Mouse (Mus musculus) spleen, postnatal 4 days (tissue): ENCODE data around the gene 2900026A02Rik.

Experiments used
- DNase-seq, 2 experiments: peaks; one replicate each; pipeline ENCODE4 v3.0.0; 2022; ENCODE audit warnings: low spot score in 2 of 2

The 2900026A02Rik gene

DNA sequence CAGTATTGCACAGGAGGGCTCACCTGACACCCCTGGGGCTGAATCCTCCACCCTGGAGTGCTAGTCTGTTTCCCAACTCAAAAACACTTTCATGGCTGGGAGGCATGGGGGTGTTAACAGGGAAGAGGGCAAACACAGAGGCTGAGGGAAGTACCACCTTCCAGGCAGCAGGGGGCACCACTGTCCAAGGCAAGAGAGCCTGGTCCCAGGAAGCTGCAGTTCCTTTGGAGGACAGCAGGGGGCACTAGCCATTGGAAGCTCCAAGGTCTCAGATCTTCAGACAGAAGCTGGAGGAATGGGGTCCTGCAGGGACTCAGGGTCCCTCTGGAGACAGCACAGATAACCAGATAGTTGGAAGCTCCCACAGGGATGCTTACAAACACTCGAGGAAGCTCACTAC, 121.5 kb downstream of the 2900026A02Rik start:
- peak; percentile 83 to 95 for DNase-seq

DNA sequence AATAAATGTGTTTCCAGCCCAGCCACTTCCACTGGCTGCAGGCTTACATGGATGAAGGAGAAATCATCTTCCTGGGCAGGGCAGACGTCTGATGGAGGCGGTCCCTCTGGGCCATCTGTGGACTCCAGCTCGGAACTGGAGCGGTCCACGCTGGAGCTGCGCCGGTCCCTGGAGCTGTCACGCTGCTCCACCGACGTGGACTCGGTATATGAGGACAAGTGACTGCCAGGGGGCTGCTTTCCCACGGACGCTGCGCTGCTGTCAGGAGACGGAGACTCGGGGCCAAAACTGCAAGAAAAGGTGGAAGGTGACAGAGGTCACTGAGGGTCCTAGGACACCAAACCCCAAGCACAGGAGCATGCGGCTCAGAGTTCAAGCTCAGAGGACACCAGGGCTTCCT, 123.5 kb downstream of the 2900026A02Rik start:
- DNase-seq = no peak

DNA sequence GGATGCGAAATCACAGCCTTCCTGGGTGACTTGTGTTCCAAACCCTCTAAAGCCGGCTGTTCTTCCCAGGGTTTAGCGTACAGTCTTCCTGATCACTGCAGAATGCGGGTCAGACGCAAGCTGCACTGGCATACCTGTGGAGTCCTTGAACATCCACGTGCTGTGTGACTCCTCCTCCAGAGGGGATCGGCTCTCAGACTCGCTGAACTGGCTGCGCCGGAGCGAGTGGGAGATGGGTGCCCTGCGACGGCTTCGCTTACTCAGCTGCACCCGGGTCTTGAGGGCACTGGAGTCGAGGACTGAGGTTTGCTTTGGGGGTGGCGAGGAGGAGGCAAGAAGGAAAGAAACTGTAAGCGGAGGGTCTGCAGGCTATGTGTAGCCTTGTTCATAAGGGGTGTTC, 125.6 kb downstream of the 2900026A02Rik start:
- no peak for DNase-seq

DNA sequence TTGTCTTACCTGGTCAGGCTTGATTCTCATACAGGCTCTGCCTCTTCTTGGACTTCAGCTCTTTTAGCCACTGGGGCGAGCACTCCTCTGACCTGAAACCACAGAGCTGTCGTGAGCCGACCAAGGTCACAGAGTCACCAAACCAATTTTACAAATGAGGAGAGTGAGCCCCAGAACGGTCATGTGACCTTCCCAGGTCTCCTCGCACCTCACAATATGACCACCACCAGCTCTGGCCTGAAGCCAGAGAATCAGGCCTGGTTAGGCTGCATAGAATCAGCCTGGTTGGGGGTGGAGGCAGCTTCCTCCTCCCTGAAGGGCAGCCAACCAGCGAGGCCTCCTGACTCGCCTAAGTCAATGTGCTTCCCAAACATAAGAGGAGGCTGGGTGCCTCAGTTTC, 128.6 kb downstream of the 2900026A02Rik start:
- DNase-seq = no peak

DNA sequence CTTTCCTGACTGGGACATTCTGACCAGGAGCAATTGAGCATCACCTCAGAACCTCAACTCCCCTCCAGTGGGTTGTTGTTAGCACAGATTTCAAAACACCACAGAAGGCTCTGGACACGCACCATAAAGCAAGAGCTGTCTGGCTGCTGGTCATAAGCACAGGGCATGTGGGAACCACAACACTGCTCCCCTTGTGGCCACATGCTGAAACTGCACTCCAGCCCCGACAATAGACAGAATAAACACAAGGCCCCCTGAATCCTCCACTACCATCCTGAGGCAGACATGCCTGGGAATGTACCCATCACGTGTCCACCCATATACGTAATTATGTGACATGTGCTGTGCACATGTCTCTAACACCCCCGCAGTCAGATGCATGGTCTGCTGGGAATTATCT, 129.9 kb downstream of the 2900026A02Rik start:
- DNase-seq = peak in 1 of 2 experiments; percentile 38

DNA sequence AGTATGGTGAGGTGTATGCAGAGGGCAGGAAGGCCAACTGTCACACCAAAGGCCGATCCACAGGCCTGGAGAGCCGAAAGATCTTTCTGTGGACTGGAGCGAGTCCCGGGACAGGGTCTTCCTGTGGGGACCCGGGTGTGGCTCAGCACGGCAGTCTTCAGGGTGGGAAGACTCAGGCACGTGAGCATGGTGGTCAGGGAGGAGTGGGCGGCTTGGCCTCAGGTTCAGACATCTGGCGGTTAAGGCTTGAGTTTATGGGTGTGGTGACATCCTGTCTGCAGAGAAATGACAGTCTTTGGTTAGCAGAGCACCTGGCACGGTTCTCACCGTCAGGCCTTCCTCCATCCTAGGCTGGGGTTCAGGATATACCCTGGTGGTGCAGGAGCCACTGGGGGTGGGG, 130.3 kb downstream of the 2900026A02Rik start:
- DNase-seq = no peak

DNA sequence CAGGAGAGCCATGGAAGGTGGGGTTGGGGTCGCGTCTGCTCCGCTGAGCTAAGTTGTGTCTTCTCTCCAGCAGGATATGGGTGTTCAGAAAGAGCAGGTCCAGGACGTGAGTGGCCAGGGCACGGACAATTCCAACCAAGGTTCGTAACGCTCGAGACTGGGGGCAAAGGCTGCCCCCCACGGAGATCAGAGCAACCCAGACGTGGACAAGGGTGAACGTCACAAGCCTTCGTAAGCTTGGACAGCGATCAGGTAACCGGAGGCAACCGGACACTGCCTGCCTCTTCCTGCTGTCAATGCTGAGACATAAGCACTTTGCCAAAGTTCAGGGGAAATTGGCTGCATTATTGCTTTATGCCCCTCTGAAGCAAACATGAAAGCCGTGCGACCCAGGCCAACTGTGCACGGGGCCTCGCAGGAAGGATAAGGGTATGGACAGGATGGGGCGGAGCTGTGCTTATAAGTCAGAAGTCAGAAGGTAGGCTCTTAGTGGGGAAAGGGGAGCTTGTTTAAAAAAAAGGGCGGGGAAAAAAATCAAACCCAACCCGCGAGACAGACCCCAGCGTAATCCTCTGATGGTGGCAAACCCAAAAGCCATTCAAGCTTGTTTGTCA, 130.9 kb downstream of the 2900026A02Rik start:
- no peak for DNase-seq

DNA sequence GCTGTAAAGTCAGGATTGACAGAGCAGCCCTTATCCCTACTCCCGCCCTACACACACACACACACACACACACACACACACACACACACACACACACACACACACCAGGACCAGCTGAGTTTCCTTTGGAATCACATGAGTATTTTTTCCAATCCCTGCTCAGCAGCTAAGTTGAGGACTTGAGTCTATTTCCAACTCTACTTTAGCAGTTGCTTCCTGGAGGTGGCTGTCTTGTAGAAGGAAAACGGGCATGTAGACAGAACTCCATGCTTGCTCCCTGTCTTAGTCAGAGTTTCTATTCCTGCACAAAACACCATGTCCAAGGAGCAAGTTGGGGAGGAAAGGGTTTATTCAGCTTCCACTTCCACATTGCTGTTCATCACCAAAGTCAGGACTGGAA, 133.6 kb downstream of the 2900026A02Rik start:
- no peak for DNase-seq

DNA sequence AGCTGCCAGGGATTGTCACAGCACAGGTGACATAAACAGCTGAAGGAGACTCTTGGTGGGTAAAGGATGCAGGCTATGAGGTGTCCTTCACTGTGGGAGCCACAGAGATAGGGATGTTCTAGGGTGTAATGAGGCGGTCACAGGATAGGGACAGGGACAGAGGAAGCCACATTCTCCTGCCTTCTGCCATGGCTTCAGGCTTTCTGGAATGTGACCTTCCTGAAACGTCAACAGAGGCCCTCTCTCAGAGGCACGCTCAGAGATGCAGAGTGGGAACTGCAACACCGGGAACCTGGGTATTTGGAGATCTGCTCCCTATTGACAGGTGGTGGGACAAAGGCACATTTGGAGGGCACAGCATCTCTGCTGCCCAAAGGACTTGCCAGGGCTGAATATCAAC, 134.0 kb downstream of the 2900026A02Rik start:
- DNase-seq = no peak

DNA sequence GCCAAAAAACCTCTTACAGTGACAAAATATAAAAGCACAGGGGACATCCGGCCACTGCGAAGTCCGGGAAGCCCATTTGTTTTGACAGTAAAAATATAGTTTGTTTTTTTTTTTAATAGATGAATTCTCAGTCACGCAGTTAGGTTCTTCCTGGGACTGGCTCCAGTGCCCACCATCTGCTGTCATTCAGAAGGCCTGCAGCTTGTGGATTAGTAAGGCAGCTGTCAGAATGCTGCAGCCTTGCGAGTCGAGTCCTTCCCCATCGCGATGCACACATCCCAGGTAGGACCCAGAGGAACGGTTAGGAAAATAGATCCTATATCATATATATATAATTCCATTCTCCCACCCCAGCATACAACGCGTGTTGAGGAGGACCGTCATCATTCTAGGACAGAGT, 134.6 kb downstream of the 2900026A02Rik start:
- no peak for DNase-seq

DNA sequence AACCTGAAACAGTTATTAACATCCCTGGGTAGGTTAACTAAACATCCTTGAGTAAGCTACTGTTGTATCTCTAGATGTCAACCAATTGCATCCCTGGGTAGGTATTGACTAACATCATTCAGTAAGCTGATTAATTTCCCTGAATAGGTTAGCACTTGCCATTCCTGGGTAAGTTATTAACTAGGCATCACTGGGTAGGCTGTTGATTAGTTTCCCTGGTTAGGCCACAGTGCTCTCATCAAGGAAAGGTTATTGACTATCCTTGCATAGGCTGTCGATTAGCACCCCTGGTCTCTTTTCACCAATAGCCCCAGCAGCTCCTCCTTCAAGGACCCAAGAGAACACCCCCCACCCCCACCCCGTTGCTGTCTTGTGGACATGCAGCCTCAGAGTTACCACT, 135.1 kb downstream of the 2900026A02Rik start:
- DNase-seq = no peak

DNA sequence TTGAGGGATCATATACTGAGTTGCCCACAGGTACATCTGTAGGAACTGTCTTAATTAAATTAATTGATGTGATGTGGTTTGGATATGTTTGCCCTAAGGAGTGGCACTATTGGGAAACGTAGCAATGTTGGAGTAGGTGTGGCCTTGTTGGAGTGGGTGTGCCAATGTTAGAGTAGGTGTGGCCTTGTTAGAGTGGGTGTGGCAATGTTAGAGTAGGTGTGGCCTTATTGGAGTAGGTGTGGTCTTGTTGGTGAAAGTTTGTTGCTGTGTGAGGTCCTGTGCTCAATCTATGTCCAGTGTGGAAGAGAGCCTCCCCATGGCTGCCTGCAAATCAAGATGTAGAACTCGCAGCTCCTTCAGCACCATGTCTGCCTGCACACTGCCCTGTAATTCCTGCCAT, 136.7 kb downstream of the 2900026A02Rik start:
- DNase-seq = no peak

DNA sequence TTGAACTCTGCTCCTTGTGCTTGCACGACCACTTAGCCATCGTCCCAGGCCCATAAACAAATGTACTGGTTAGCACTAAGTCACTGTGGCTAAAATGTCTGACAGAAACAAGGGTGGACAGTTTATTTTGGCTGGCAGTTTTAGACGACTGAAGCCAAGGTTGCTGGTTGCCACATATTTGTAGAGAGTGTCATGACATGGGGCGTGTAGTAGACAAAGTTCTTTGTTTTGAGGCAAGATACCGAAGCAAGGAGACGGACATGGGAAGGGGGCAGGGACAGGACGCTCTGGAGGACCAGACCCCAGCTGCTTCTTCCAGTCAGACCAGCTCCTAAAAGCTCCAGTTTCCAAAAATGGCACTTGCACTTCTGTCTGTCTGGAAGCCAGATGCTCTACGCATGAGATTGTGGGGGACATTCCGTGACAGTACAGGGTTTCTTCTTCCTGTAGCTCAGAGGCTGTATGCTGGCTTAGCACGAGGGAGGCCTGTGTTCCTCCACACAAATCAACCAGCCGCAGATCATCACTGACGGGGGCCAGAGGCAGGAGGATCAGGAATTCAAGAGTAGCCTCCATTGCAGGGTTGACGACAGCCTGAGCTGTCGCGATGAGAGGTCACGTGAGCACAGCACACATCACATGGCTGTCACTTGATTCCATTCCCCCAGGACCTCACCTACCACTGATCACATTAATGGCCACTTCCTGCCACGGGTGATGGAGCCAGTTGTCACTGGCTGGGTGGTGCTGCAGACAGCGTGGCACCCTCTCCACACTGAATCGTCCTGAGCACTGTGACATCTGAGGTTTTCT, 138.5 kb downstream of the 2900026A02Rik start:
- DNase-seq = no peak

DNA sequence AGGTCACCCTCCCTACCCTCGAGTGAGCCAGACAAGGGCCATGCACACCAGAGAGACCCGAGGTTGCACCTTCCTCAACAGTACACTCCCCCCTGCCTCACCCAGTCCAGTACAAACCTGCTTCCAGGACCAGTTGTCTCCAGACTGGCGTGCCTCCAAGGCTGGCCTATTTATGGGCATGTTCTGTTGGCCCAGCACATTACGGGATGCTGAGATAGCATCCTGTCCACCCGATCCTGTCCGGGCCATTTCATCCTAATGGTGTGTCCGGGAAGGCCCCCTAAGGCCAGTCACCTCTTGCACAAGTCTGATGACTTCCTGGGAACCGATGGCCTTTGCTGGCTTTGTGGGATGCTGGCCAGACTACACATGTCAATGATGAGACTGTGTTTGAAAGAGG, 139.6 kb downstream of the 2900026A02Rik start, which contains the start of gene Crybb3:
Gene Crybb3, minus strand, starts transcription at position 146 of the 400 bp plus-strand sequence.
- DNase-seq = no peak

DNA sequence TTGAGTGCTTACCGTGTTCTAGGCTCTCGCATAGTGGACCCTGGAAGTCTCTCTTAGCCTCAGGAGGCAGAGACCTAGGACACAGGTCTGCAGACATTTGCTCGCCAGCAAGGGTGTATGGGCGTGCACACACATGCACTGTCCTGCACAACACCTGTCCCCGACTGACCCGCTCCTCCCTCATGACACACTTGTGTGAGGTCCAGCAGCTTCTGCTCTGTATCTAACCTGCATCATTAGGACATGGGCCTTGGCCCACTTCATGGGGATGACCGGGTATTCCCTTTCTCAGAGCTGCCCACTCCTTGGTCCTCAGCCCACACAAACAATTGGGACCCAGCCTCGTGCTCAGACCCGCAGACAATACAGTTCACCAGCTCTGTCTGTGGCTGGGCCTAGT, 140.0 kb downstream of the 2900026A02Rik start:
- DNase-seq = no peak

DNA sequence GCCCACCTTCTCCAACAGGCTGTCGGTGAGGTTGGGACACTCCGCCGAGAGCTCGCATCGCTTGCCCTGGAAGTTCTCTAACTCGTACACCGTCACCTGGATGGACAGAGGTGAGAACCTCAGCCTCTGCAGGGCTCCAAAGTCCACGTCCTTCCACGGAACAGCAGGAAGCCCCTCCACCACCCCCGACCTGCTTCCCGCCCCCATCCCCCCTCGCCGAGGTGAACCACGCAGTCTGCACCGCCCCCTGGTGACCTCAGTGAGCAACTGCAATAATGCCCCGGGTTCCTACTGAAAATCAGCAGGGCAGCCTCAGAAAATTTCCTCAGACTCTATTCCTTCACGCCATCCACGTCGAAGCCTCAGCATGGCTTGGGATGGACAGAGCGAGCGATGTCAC, 141.3 kb downstream of the 2900026A02Rik start:
- DNase-seq = no peak

DNA sequence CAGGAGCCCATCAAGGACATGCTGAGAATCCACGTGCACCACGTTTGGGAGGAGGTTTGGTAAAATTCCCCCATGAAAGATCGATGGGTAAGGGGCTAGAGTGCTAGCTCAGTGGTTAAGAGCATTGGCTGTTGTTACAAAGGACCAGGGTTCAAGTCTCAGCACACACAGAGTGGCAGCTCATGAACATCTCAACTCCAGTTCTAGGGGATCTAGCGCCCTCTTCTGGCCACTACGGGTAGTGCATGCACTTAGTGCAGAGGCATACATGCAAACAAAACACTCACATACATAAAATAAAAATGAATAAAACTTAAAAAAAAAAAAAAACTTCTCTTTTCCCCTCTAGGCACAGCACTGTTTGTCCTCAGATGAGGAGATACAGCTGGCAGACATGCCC, 142.3 kb downstream of the 2900026A02Rik start:
- no peak for DNase-seq

DNA sequence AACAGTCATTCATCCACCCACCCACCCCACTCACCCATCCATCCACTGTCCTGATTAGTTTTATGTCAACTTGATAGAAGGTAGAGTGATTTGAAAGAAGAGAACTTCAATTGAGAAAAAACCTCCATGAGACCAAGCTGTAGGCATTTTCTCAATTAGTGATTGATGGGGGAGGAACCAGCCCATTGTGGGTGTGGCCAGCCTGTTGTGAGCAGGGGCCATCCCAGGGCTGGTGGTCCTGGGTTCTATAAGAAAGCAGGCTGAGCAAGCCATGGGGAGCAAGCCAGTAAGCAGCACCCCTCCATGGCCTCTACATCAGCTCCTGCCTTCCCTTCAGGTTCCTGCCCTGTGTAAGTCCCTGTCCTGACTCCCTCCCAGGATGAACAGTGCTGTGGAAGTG, 151.0 kb downstream of the 2900026A02Rik start, which contains the start of gene Crybb2:
Gene Crybb2, minus strand, starts transcription at position 101 of the 400 bp plus-strand sequence.
- no peak for DNase-seq

DNA sequence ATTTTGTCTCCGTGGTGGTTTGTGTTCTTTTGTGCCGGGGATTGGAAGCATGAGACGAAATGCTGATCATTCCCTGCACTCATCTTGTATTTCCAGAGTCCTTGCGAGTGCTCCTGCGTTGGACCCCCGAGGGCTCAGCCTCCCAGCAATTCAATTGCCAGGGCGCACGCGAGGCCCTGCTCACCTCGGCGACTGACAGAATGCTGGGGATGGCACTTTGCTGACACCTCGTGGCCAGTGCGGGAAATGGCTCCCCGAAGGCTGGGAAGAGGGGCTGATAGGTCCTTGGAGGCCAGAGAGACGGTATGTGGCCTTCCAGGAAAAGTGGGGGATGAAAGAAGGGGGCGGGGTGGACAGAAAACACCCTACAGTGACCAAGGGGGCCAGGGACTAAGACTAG, 166.7 kb downstream of the 2900026A02Rik start:
- peak; percentile 53 to 84 for DNase-seq

DNA sequence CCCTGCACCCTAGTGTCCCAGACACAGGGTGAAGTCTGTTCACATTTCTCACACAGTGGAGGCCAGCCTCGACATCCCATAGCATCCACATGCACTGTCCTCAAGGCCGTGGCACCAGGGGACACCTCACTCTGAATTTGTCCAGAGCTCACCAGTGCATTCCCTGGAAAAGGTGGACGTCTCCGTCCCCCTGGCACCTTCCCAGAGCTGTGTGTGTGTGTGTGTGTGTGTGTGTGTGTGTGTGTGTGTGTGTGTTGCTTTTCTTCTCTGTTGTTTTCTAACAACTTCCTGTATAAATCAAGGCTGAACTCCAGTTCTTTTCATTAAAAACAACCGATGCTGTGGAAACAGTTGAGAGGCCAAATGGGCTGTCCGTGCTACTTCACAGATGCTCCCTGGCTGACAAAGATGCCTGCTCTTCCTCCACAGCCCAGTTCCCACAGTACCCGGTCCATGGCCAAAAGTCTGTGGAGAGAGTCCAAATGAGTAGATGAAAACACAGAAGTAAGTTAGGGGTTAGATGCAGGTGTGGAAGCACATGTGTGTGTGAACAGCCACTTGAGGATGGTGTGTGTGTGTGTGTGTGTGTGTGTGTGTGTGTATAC, 170.4 kb downstream of the 2900026A02Rik start:
- DNase-seq = no peak

DNA sequence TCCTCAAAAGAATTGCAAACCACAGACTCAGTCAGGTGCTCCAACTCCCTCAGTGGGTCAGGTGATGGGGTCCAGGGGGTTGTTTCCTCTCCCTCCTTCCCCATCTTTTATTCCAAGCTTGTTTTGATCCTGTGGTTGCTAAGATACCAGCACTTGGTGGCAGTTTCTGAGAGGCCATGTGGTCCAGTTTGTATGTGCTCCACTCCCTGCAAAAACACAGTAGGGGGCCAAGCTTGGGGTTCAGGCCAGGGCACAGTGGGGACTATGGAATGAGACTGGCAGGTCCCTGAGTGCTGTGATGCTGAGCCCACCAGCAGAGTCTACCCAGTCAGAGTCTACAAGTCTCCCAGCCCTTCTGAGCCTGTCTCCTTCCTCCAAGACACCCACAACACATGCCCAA, 171.2 kb downstream of the 2900026A02Rik start:
- no peak for DNase-seq

DNA sequence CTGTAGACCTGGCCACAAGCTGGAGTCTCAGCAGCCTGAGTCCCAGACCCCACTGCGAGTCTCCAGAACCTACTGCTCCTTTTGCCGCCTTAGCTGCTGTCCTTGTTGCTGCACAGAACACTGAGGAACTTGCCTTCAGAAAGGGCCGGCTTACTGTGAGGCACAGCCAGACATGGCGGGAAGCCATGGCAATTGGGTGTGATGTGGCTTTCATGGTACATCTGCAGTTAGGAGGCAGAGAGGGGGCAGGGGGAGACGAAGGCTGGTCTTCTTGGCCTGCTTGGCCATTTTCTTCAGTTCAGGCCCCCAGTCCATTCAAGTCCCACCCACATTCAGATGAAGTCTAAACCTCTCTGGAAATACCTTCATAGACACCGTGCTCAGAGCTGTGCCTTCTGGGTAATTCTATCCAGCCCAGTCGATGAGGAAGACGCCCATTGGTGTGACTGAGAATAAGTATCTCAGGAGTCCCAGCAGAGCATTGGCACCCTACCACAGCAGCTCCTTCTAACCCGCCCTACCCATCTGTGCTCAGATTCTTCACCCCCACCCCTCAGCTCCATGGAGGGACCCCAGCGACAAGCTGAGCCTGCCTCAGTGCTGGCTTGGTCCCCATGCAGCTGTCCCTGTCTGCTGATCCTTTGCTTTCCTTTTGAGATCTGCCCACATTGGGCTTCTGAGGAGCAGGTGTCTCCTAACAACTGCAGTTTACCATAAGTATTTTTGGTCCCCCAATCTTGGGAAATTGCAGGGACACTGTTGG, 175.3 kb downstream of the 2900026A02Rik start:
- no peak for DNase-seq
